Mouse (Mus musculus) MEL (cell line): ENCODE measurements around the gene Faap100. TPM values are rescaled to one million over a fixed set of nuclear protein-coding genes. Genes with fewer than 3 reads are reported as not detected.

Experiments
- DNase-seq: peaks from one replicate; pipeline ENCODE4 v3.0.0; 2011; ENCODE audit warnings: low read depth, low spot score
- H3K27ac ChIP-seq: 2 replicates; pipeline ENCODE4 v1.5.1; 2012; ENCODE audit warnings: low read depth, mild to moderate bottlenecking, control low read depth, low read length, moderate library complexity; ENCODE audit not compliant: control insufficient read depth
- H3K27me3 ChIP-seq, 2 experiments: fragments of 150-350 bp in 1 of 2; sonication (generic) in 1 of 2; 2 replicates each; pipeline ENCODE4 v1.6.1; 2012; ENCODE audit warnings: low read length in 2 of 2, mild to moderate bottlenecking in 2 of 2, improper control_type of control experiment in 1 of 2, moderate library complexity in 1 of 2; ENCODE audit not compliant: insufficient read depth in 2 of 2, control insufficient read depth in 1 of 2
- H3K36me3 ChIP-seq, 2 experiments: 2 replicates each; pipeline ENCODE4 v1.6.1; 2012 to 2014; ENCODE audit warnings: low read length in 2 of 2, improper control_type of control experiment in 1 of 2, inconsistent platforms in 1 of 2, mild to moderate bottlenecking in 1 of 2; ENCODE audit not compliant: insufficient read depth in 2 of 2, control insufficient read depth in 1 of 2
- H3K4me1 ChIP-seq, 2 experiments: fragments of 150-350 bp in 1 of 2; sonication (generic) in 1 of 2; 2 replicates each; pipeline ENCODE4 v1.6.1; 2012; ENCODE audit warnings: low read length in 2 of 2, improper control_type of control experiment in 1 of 2, mild to moderate bottlenecking in 1 of 2; ENCODE audit not compliant: insufficient read depth in 2 of 2, control insufficient read depth in 1 of 2
- H3K4me3 ChIP-seq, 2 experiments: fragments of 150-350 bp in 1 of 2; sonication (generic) in 1 of 2; 2 replicates each; pipeline ENCODE4 v1.5.1; 2012; ENCODE audit warnings: low read depth in 2 of 2, low read length in 2 of 2, mild to moderate bottlenecking in 2 of 2, moderate library complexity in 2 of 2, control low read depth in 1 of 2, improper control_type of control experiment in 1 of 2; ENCODE audit not compliant: control insufficient read depth in 1 of 2, insufficient read depth in 1 of 2
- H3K79me2 ChIP-seq: 2 replicates; pipeline ENCODE4 v1.6.1; 2012; ENCODE audit warnings: mild to moderate bottlenecking, low read length, moderate library complexity; ENCODE audit not compliant: control insufficient read depth, poor library complexity, insufficient read depth
- H3K9ac ChIP-seq: 2 replicates; pipeline ENCODE4 v1.6.1; 2012; ENCODE audit warnings: low read depth, mild to moderate bottlenecking, control low read depth, low read length, moderate library complexity; ENCODE audit not compliant: control insufficient read depth, poor library complexity, severe bottlenecking
- H3K9me3 ChIP-seq: fragments of 150-350 bp; sonication (generic); replicated peaks from 2 replicates; pipeline ENCODE4 v1.6.1; 2012; ENCODE audit warnings: mild to moderate bottlenecking, low read length, improper control_type of control experiment, moderate library complexity; ENCODE audit not compliant: insufficient read depth
- CHD2 ChIP-seq: IDR thresholded peaks from 2 replicates; pipeline ENCODE4 v1.6.1; 2011; ENCODE audit warnings: low read length, improper control_type of control experiment
- E2F4 ChIP-seq: IDR thresholded peaks from 2 replicates; pipeline ENCODE4 v1.6.1; 2011; ENCODE audit warnings: low read depth, low read length, improper control_type of control experiment, borderline replicate concordance
- ELF1 ChIP-seq: IDR thresholded peaks from 2 replicates; pipeline ENCODE4 v1.6.1; 2014; ENCODE audit warnings: low read depth, mild to moderate bottlenecking, inconsistent platforms, low read length, improper control_type of control experiment, moderate library complexity
- ETS1 ChIP-seq: IDR thresholded peaks from 2 replicates; pipeline ENCODE4 v1.6.1; 2012; ENCODE audit warnings: low read depth, mild to moderate bottlenecking, inconsistent platforms, low read length, improper control_type of control experiment, moderate library complexity
- GABPA ChIP-seq: IDR thresholded peaks from 2 replicates; pipeline ENCODE4 v1.6.1; 2012; ENCODE audit warnings: low read depth, mild to moderate bottlenecking, inconsistent platforms, low read length, improper control_type of control experiment, moderate library complexity
- GATA1 ChIP-seq: IDR thresholded peaks from 2 replicates; pipeline ENCODE4 v1.6.1; 2011; ENCODE audit warnings: low read depth, low read length, improper control_type of control experiment
- HCFC1 ChIP-seq: IDR thresholded peaks from 2 replicates; pipeline ENCODE4 v1.6.1; 2012; ENCODE audit warnings: low read depth, mild to moderate bottlenecking, inconsistent platforms, low read length, improper control_type of control experiment, moderate library complexity
- MAX ChIP-seq: IDR thresholded peaks from 2 replicates; pipeline ENCODE4 v1.6.1; 2011; ENCODE audit warnings: low read length, improper control_type of control experiment
- MAZ ChIP-seq: IDR thresholded peaks from 2 replicates; pipeline ENCODE4 v1.6.1; 2012; ENCODE audit warnings: low read depth, mild to moderate bottlenecking, inconsistent platforms, low read length, improper control_type of control experiment
- MXI1 ChIP-seq: IDR thresholded peaks from 2 replicates; pipeline ENCODE4 v1.6.1; 2011; ENCODE audit warnings: mild to moderate bottlenecking, low read depth, low read length, improper control_type of control experiment
- MYC ChIP-seq: IDR thresholded peaks from 2 replicates; pipeline ENCODE4 v1.6.1; 2011; ENCODE audit warnings: low read depth, mild to moderate bottlenecking, low read length, improper control_type of control experiment, moderate library complexity
- NELFE ChIP-seq: IDR thresholded peaks from 2 replicates; pipeline ENCODE4 v1.6.1; 2011; ENCODE audit warnings: low read depth, low read length, improper control_type of control experiment
- POLR2A ChIP-seq, 2 experiments: IDR thresholded peaks; 2 replicates each; pipeline ENCODE4 v1.6.1; 2011 to 2012; ENCODE audit warnings: low read length in 2 of 2, mild to moderate bottlenecking in 2 of 2, control low read depth in 1 of 2, improper control_type of control experiment in 1 of 2, low read depth in 1 of 2, moderate library complexity in 1 of 2; ENCODE audit not compliant: control insufficient read depth in 1 of 2, insufficient read depth in 1 of 2, poor library complexity in 1 of 2
- POLR2AphosphoS2 ChIP-seq: IDR thresholded peaks from 2 replicates; pipeline ENCODE4 v1.6.1; 2011; ENCODE audit warnings: low read length, improper control_type of control experiment
- RAD21 ChIP-seq: IDR thresholded peaks from 2 replicates; pipeline ENCODE4 v1.6.1; 2011; ENCODE audit warnings: mild to moderate bottlenecking, low read depth, low read length, improper control_type of control experiment
- SMC3 ChIP-seq: IDR thresholded peaks from 2 replicates; pipeline ENCODE4 v1.6.1; 2011; ENCODE audit warnings: low read depth, low read length, improper control_type of control experiment
- ZMIZ1 ChIP-seq: IDR thresholded peaks from 2 replicates; pipeline ENCODE4 v1.6.1; 2012; ENCODE audit warnings: low read depth, mild to moderate bottlenecking, inconsistent platforms, low read length, improper control_type of control experiment, moderate library complexity
- ZNF384 ChIP-seq: IDR thresholded peaks from 2 replicates; pipeline ENCODE4 v1.6.1; 2012; ENCODE audit warnings: low read depth, mild to moderate bottlenecking, inconsistent platforms, low read length, improper control_type of control experiment
- polyA plus RNA-seq, 2 experiments: library from polyadenylated mRNA; stranded (reverse) in 1 of 2; unstranded in 1 of 2; fragments of >175 nt in 1 of 2; fragments of >200 nt in 1 of 2; gene quantifications; 2 replicates each; pipeline versions ENCODE4 v1.2.1 to v1.2.4; 2012; ENCODE audit warnings: low replicate concordance in 2 of 2, low read depth in 1 of 2; ENCODE audit not compliant: insufficient read length in 2 of 2, insufficient read depth in 1 of 2, missing spikeins in 1 of 2
- total RNA-seq: library from RNA; depleted of rRNA; stranded (reverse); fragments of 300-350 nt; gene quantifications from 2 replicates; pipeline ENCODE4 v1.2.3, GENCODE M21; 2012; rRNA removed

Gene Faap100
- total and polyA plus RNA-seq, 3 experiments = 27.1 to 45.7 TPM; not detected in 1

GRCm38 (mm10) chr11:120319310-120319709 is 59.3 kb downstream of the Faap100 start:
- no peak for DNase-seq
- Histone ChIP-seq H3K9me3 (no peaks in the 10 kb centered on the region), H3K36me3 (peaks cover 0 to 7% of the 10 kb centered on the region in 2 experiments; a peak in 2 of 4 replicates), H3K9ac (no peak overlapping the region), H3K27ac (no peak overlapping the region), H3K27me3 (no peaks in the 10 kb centered on the region), H3K4me3 (no peak overlapping the region), H3K79me2 (peaks cover 2% of the 10 kb centered on the region; the same call in 1 of the 2 replicates), H3K4me1 (peaks cover 2 to 13% of the 10 kb centered on the region in 2 experiments; a peak in 3 of 4 replicates)
- TF ChIP-seq POLR2AphosphoS2 (no peak), SMC3 (no peak), CHD2 (no peak), GABPA (no peak), ZNF384 (no peak), MAZ (no peak), ZMIZ1 (no peak), ETS1 (no peak), MYC (no peak), ELF1 (no peak), GATA1 (no peak), HCFC1 (no peak), NELFE (no peak), E2F4 (no peak), MXI1 (no peak), POLR2A (IDR thresholded peaks at IDR 0.05; ENCODE audit: control insufficient read depth in 1 of 2, insufficient read depth in 1 of 2, low read depth in 1 of 2, low read length in 2 of 2, poor library complexity in 1 of 2) (no peak), RAD21 (no peak), MAX (no peak)

Other genes starting within 250 kb of the Faap100 start
- 71.3 and 78.2 TPM in 2 replicates for gene Slc38a10, start 227.4 kb downstream of the Faap100 start, total RNA-seq
- 10 to 100 TPM in 1 of 2 experiments, not detected in 1; 80.7 TPM for gene Slc38a10, start 227.4 kb downstream of the Faap100 start, polyA plus RNA-seq
- 0.03 and 0.04 TPM in 2 replicates for gene Bahcc1, start 145.8 kb downstream of the Faap100 start, total RNA-seq
- gene Bahcc1, start 145.8 kb downstream of the Faap100 start, polyA plus RNA-seq = under 1 TPM in 1 of 2 experiments, not detected in 1; 0.26 TPM
- gene Actg1, start 30.2 kb downstream of the Faap100 start, total RNA-seq = 1,328 and 1,871 TPM in 2 replicates
- gene Actg1, start 30.2 kb downstream of the Faap100 start, polyA plus RNA-seq = 1,000 to 10,000 TPM in 1 of 2 experiments, 100 to 1,000 TPM in 1; 899 to 1,784 TPM
- 0.29 and 0.62 TPM in 2 replicates for gene Fscn2, start 17.2 kb downstream of the Faap100 start, total RNA-seq
- under 1 TPM in 1 of 2 experiments, not detected in 1; 0.61 TPM for gene Fscn2, start 17.2 kb downstream of the Faap100 start, polyA plus RNA-seq
- gene Nploc4, start 58.9 kb upstream of the Faap100 start, total RNA-seq = 77.4 and 88.3 TPM in 2 replicates
- 100 to 1,000 TPM; 117 to 352 TPM for gene Nploc4, start 58.9 kb upstream of the Faap100 start, polyA plus RNA-seq
- 0.20 and 0.65 TPM in 2 replicates for gene Tspan10, start 63.9 kb upstream of the Faap100 start, total RNA-seq
- under 1 TPM in 1 of 2 experiments, not detected in 1; 0.29 TPM for gene Tspan10, start 63.9 kb upstream of the Faap100 start, polyA plus RNA-seq
- 0.35 and 0.46 TPM in 2 replicates for gene Pde6g, start 74.7 kb upstream of the Faap100 start, total RNA-seq
- under 1 TPM in 1 of 2 experiments, not detected in 1; 0.84 TPM for gene Pde6g, start 74.7 kb upstream of the Faap100 start, polyA plus RNA-seq
- gene Oxld1, start 79.3 kb upstream of the Faap100 start, total RNA-seq = 15.9 and 17.6 TPM in 2 replicates
- gene Oxld1, start 79.3 kb upstream of the Faap100 start, polyA plus RNA-seq = 10 to 100 TPM in 1 of 2 experiments, not detected in 1; 17.5 TPM
- gene Ccdc137, start 79.4 kb upstream of the Faap100 start, total RNA-seq = 66.1 and 104 TPM in 2 replicates
- 100 to 1,000 TPM in 1 of 2 experiments, not detected in 1; 116 TPM for gene Ccdc137, start 79.4 kb upstream of the Faap100 start, polyA plus RNA-seq
- 19.8 and 20.8 TPM in 2 replicates for gene Arl16, start 88.8 kb upstream of the Faap100 start, total RNA-seq
- 10 to 100 TPM in 1 of 2 experiments, not detected in 1; 20.0 TPM for gene Arl16, start 88.8 kb upstream of the Faap100 start, polyA plus RNA-seq
- 401 and 457 TPM in 2 replicates for gene Mrpl12, start 105.8 kb upstream of the Faap100 start, total RNA-seq
- gene Mrpl12, start 105.8 kb upstream of the Faap100 start, polyA plus RNA-seq = 100 to 1,000 TPM; 374 to 461 TPM
- 40.4 and 52.0 TPM in 2 replicates for gene Slc25a10, start 113.1 kb upstream of the Faap100 start, total RNA-seq
- 10 to 100 TPM in 1 of 2 experiments, not detected in 1; 53.6 TPM for gene Slc25a10, start 113.1 kb upstream of the Faap100 start, polyA plus RNA-seq
- not detected in 2 replicates for gene Gcgr, start 151.9 kb upstream of the Faap100 start, total RNA-seq
- gene Gcgr, start 151.9 kb upstream of the Faap100 start, polyA plus RNA-seq = not detected
- 27.2 and 36.6 TPM in 2 replicates for gene Mcrip1, start 171.0 kb upstream of the Faap100 start, total RNA-seq
- gene Mcrip1, start 171.0 kb upstream of the Faap100 start, polyA plus RNA-seq = 10 to 100 TPM in 1 of 2 experiments, not detected in 1; 83.5 TPM
- gene Ppp1r27, start 172.4 kb upstream of the Faap100 start, total RNA-seq = not detected in 2 replicates
- gene Ppp1r27, start 172.4 kb upstream of the Faap100 start, polyA plus RNA-seq = not detected
- 625 and 639 TPM in 2 replicates for gene P4hb, start 194.5 kb upstream of the Faap100 start, total RNA-seq
- 1,000 to 10,000 TPM in 1 of 2 experiments, 100 to 1,000 TPM in 1; 563 to 1,152 TPM for gene P4hb, start 194.5 kb upstream of the Faap100 start, polyA plus RNA-seq
- 364 and 367 TPM in 2 replicates for gene Arhgdia, start 202.9 kb upstream of the Faap100 start, total RNA-seq
- gene Arhgdia, start 202.9 kb upstream of the Faap100 start, polyA plus RNA-seq = 100 to 1,000 TPM; 601 to 821 TPM
- 1,072 and 1,078 TPM in 2 replicates for gene Alyref, start 219.6 kb upstream of the Faap100 start, total RNA-seq
- gene Alyref, start 219.6 kb upstream of the Faap100 start, polyA plus RNA-seq = 100 to 1,000 TPM in 1 of 2 experiments, not detected in 1; 600 TPM
- 97.3 and 130 TPM in 2 replicates for gene Anapc11, start 219.7 kb upstream of the Faap100 start, total RNA-seq
- 100 to 1,000 TPM in 1 of 2 experiments, not detected in 1; 120 TPM for gene Anapc11, start 219.7 kb upstream of the Faap100 start, polyA plus RNA-seq
- gene Npb, start 229.7 kb upstream of the Faap100 start, total RNA-seq = 0.27 and 0.62 TPM in 2 replicates
- 1 to 10 TPM in 1 of 2 experiments, not detected in 1; 1.7 TPM for gene Npb, start 229.7 kb upstream of the Faap100 start, polyA plus RNA-seq
- 71.8 and 86.7 TPM in 2 replicates for gene Pcyt2, start 239.2 kb upstream of the Faap100 start, total RNA-seq
- gene Pcyt2, start 239.2 kb upstream of the Faap100 start, polyA plus RNA-seq = 10 to 100 TPM in 1 of 2 experiments, not detected in 1; 87.3 TPM
- gene Sirt7, start 246.5 kb upstream of the Faap100 start, total RNA-seq = 61.6 and 78.2 TPM in 2 replicates
- 10 to 100 TPM in 1 of 2 experiments, not detected in 1; 72.3 TPM for gene Sirt7, start 246.5 kb upstream of the Faap100 start, polyA plus RNA-seq